Mouse (Mus musculus) embryonic facial prominence, embryonic 14.5 days (tissue): Measurements from ENCODE around the gene Pak2. TPM values are rescaled to one million over a fixed set of nuclear protein-coding genes. Genes with fewer than 3 reads are reported as not detected.
A peak's percentile ranks its signal among the peaks of the same experiment; 100 is the strongest.
"Not testable (repeated sequence)": the region's sequence is repeated elsewhere in the genome, so short reads cannot be mapped to it uniquely, and the experiment has no call there.

ENCODE experiments used
- ATAC-seq: fragments of 200-750 bp; cut with Nextera tagmentation; 2 replicates; pipeline ENCODE4 v1.8.0; 2017; ENCODE audit warnings: low read depth, moderate number of reproducible peaks, moderate TSS enrichment
- DNase-seq: peaks from one replicate; pipeline ENCODE4 v3.0.0-alpha.2; 2015; ENCODE audit warnings: low spot score
- H3K27ac ChIP-seq: fragments of 300-500 bp; sonication (generic); replicated peaks from 2 replicates; pipeline ENCODE4 v1.5.1; 2014; ENCODE audit warnings: low read depth, mild to moderate bottlenecking, low read length, moderate library complexity
- H3K27me3 ChIP-seq: fragments of 300-500 bp; sonication (generic); replicated peaks from 2 replicates; pipeline ENCODE4 v1.6.1; 2014; ENCODE audit warnings: low read length; ENCODE audit not compliant: control insufficient read depth, insufficient read depth
- H3K36me3 ChIP-seq: fragments of 300-500 bp; sonication (generic); 2 replicates; pipeline ENCODE4 v1.6.1; 2014; ENCODE audit warnings: low read length, mixed read lengths; ENCODE audit not compliant: control insufficient read depth, insufficient read depth
- H3K4me1 ChIP-seq: fragments of 300-500 bp; sonication (generic); 2 replicates; pipeline ENCODE4 v1.6.1; 2014; ENCODE audit warnings: antibody characterized with exemption, low read length; ENCODE audit not compliant: control insufficient read depth, insufficient read depth
- H3K4me2 ChIP-seq: fragments of 300-500 bp; sonication (generic); 2 replicates; pipeline ENCODE4 v1.6.1; 2014; ENCODE audit warnings: low read depth, mild to moderate bottlenecking, low read length, moderate library complexity, mixed read lengths
- H3K4me3 ChIP-seq: fragments of 300-500 bp; sonication (generic); 2 replicates; pipeline ENCODE4 v1.5.1; 2014; ENCODE audit warnings: low read depth, mild to moderate bottlenecking, low read length
- H3K9ac ChIP-seq: fragments of 300-500 bp; sonication (generic); 2 replicates; pipeline ENCODE4 v1.6.1; 2014; ENCODE audit warnings: low read depth, mild to moderate bottlenecking, low read length, moderate library complexity, mixed read lengths
- H3K9me3 ChIP-seq: fragments of 300-500 bp; sonication (generic); 2 replicates; pipeline ENCODE4 v1.6.1; 2016; ENCODE audit warnings: low read length; ENCODE audit not compliant: control insufficient read depth
- WGBS: fragments of 180-500 bp; shearing (Covaris S2); extraction: QIAGEN DNeasy Blood & Tissue Kit; methylation state at CpG from one replicate; pipeline ENCODE4 v1.1.7; 2014; 5-methylcytosine and 5-hydroxymethylcytosine counted together
- polyA plus RNA-seq: library from polyadenylated mRNA; unstranded; fragments of >200 nt; fragmentation: Nextera tagmentation; extraction: Ambion mirVana; gene quantifications from 2 replicates; pipeline ENCODE4 v1.2.1, GENCODE M21; 2014

The Pak2 gene
- polyA plus RNA-seq, 1 experiment from 2014 or later: 36.3 TPM

DNA sequence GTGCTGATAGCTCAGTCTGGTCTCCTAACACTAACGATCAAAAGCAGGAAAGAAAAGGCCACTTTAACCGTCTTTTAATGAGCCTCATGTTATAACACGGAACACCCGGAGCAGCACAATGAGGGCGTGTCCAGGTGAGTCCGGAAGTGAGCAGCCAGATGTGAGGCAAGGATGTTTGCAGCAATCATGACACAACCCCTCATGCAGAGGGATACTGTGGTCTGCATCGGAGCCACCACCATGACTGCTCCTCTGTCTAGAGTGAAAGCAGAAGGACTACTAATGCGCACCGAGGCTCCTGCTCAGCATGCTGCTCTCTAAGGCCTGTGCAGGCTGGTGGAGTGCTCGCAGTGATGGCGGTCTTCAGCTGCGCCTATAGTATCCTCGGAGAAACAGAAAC is 23.2 kb upstream of the Pak2 start:
- H3K4me2 ChIP-seq: no peak overlapping the region
- no peak overlapping the region for H3K9ac ChIP-seq
- H3K27me3 ChIP-seq: no peaks in the 10 kb centered on the region
- ATAC-seq: no peak
- H3K9me3 ChIP-seq: 0 out of 2 replicates have a peak, but pooled peaks cover 3% of the 10 kb centered on the region
- no peak overlapping the region for H3K27ac ChIP-seq
- no peak for DNase-seq
- peaks cover 45% of the 10 kb centered on the region for H3K36me3 ChIP-seq
- no peak overlapping the region for H3K4me3 ChIP-seq
- 89% methylated on average over 13 of the region's 13 CpGs for WGBS
- H3K4me1 ChIP-seq: peaks cover 10% of the 10 kb centered on the region

DNA sequence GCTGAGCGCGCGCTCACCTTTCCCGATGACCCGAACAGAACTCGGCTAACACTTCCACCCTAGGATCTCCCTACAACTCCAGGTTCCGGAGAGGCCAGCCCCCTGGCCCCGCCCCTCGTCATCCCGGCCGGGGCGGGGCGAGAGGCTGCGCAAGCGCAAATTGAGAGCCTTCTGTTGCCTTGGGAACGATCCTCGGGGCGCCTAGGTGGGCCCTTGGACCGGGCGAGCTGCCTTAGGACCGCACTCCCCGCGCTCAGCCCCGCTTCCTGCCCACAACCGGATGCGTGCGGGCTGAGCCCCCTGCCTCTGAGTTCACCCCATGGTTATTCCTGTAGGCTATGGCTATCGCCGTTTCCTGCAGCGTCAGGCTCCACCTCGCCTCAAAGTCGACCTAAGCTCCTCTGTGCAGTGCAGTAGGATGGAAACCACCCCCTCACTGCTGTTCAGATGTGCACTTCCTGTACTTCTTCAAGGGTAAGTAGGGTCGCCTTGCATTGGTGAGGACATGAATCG is 20.6 kb upstream of the Pak2 start, which contains the start of the genes Pigx and Cep19:
TSS of gene Pigx (minus strand) at position 103 of the 513 bp plus-strand sequence.
TSS of gene Cep19 (plus strand) at position 163 of the 513 bp plus-strand sequence.
- peak; percentile 94 for DNase-seq
- H3K27me3 ChIP-seq: no peaks in the 10 kb centered on the region
- H3K4me3 ChIP-seq: peak within 1 kb of the TSS; percentile 99
- H3K27ac ChIP-seq: peak within 1 kb of the TSS; percentile 83
- H3K9ac ChIP-seq: peak within 1 kb of the TSS; percentile 93
- H3K36me3 ChIP-seq: peaks cover 33% of the 10 kb centered on the region
- H3K4me2 ChIP-seq: peak within 1 kb of the TSS; percentile 73
- peaks cover 10% of the 10 kb centered on the region for H3K4me1 ChIP-seq
- under 1% methylated on average over 20 of the region's 34 CpGs for WGBS
- no peaks in the 10 kb centered on the region for H3K9me3 ChIP-seq
- ATAC-seq: peak; percentile 97

DNA sequence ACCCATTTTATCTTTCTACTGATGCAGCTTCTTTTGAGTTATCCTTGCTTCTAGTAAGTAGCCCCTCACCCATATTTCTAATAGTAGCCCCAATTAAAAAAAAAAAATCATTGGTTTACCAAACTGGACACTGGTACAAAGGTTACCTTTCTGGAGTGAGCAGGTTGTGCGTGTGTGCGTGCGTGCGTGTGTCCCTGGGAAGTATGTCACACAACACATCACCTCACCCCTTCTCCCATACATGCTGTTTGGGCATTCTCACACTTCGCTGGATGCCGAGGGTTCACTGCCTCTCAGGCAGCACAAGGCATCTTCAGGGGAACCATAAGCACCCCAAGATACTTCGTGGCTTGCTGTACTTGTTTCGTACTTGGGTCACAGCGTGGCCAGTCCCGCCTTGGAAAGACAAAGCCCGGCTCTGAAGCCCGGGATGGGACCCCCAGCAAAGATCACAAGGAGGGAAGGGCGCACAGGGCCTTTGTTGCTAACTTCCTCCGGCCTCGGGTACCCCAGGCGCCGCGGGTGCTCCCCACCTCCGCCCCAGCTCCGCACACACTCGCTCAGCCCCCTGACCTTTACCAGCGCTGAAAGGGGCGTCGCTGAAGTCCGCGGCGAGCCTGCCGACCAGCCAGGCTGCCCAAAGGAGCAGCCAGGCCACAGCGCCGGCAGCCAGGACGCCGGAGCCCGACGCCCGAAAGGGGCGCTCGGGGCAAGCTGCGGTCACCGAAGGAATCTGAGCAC is 19.9 kb upstream of the Pak2 start:
- WGBS: under 1% methylated on average over 25 of the region's 39 CpGs
- H3K4me3 ChIP-seq: peak overlapping the region; percentile 99
- peaks cover 10% of the 10 kb centered on the region for H3K4me1 ChIP-seq
- H3K27me3 ChIP-seq: no peaks in the 10 kb centered on the region
- H3K4me2 ChIP-seq: peak overlapping the region; percentile 73
- H3K27ac ChIP-seq: peak overlapping the region; percentile 83
- peak; percentile 72 for ATAC-seq
- H3K36me3 ChIP-seq: peaks cover 31% of the 10 kb centered on the region
- peak; percentile 26 for DNase-seq
- H3K9me3 ChIP-seq: no peaks in the 10 kb centered on the region
- peak overlapping the region; percentile 93 for H3K9ac ChIP-seq

DNA sequence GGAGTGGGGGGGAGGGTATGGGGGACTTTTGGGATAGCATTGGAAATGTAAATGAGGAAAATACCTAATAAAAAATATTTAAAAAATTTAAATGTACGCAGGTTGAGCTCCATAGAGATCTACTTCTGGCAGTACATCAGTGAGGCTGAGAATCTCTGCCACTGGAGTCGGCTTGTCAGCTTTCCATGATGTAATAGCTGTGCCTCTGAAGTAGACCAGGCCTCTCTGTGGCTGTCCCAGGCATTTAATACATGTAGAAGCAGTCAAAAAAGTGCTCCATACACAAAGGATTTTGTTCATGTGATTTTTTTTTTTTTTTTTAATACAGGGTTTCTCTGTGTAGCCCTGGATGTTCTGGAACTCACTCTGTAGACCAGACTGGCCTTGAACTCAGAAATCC is 18.6 kb upstream of the Pak2 start:
- not testable (repeated sequence) for H3K4me2 ChIP-seq, H3K27ac ChIP-seq, ATAC-seq, H3K4me1 ChIP-seq, DNase-seq, H3K9me3 ChIP-seq, H3K9ac ChIP-seq, H3K4me3 ChIP-seq, H3K27me3 ChIP-seq
- H3K36me3 ChIP-seq: peaks cover 23% of the 10 kb centered on the region
- 88% methylated on average over 2 of the region's 2 CpGs for WGBS

DNA sequence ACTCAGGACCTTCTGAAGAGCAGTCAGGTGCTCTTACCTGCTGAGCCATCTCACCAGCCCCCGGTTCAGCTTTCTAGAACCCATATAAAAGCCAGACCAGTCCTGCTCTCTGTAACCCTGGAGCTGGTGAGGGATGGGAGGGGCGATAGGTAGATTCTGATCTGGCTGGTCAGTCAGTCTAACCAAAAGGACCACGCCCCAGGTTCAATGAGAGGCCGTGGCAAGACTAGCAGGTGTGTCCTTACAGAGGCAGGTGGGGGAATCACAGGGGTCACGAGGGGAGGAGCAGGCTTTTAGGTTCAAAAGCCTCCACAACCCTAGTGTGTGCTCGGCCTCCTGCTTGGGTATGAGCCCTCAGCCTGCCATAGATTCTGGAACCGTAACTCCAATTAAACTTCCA is 12.3 kb upstream of the Pak2 start:
- Histone ChIP-seq H3K27me3 (no peaks in the 10 kb centered on the region), H3K27ac (no peak overlapping the region), H3K4me1 (no peaks in the 10 kb centered on the region), H3K4me3 (no peak overlapping the region), H3K9ac (no peak overlapping the region), H3K9me3 (no peaks in the 10 kb centered on the region), H3K36me3 (peaks cover 64% of the 10 kb centered on the region), H3K4me2 (no peak overlapping the region)
- ATAC-seq (no peak), DNase-seq (no peak)
- 96% methylated on average over 7 of the region's 7 CpGs for WGBS

DNA sequence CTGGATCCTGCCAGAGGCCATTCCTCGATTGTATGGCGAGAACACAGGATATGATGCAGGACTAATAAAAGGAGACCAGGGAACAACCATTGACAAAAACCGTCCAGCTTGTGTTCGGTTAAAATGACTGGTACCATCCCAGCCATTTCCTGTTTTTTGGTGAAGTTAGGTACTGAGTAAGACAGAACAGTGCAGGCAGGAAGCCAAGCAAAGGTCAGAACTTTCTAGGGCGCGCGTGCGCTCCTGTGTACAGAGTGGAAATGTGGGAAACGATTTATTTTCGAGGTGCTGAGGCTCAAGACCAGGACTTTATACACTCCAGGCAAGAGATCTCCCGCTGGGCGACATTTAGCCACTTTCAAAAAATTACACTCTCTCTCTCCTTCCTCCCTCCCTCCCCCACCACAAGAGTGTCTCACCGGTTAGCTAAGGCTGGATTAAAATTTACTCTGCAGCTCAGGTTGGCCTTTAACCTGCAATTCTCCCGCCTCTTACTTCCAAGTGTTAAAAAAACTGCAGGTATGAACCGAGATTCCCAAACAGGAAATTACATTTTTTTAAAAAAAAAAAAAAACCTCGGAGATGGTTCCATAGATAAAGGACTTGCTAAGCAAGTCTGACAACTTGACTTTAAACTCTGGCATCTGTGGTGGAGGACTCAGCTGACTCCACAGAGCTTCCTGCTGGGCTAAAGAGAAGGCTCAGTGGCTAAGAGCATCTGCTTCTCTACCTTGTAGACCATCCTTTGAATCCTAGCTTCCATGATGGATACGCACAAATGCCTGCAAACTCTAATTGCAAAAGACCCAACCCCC is 8.7 kb upstream of the Pak2 start:
- Histone ChIP-seq H3K4me1 (no peaks in the 10 kb centered on the region), H3K36me3 (peaks cover 78% of the 10 kb centered on the region), H3K4me3 (no peak overlapping the region), H3K27me3 (no peaks in the 10 kb centered on the region), H3K4me2 (no peak overlapping the region), H3K9ac (no peak overlapping the region), H3K27ac (no peak overlapping the region), H3K9me3 (no peaks in the 10 kb centered on the region)
- 76% methylated on average over 17 of the region's 17 CpGs for WGBS
- peak; percentile 43 for DNase-seq
- no peak for ATAC-seq

DNA sequence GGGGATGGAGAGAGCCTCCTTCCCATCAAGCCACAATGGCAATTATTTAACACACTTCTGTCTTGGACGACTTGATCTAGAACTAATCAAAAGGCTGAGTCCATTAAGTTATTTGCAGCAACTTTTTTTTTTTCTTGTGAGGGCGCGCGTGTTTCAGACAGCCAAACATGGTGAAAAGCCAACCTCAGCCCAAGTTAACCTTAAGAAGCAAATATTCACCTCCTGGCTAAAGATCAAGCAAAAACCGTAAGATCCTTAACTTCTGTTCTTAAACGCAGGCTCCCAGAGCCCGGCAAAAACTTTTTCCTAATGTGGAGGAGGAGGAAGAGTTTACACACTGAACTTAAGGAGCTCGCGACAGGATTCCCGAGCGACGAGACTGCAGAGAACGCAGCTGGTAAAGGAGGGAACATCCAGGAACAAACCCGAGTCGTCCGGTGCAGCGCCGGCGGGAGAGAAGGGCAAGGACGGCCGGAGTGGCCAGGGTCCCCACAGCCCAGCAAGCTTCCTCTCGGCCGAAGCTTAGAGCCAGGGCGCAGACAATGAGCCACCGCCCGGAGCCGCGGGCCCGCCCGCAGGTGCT is 643 bp downstream of the Pak2 start:
- Histone ChIP-seq H3K9ac (peak overlapping the region; percentile 98), H3K9me3 (no peaks in the 10 kb centered on the region), H3K27me3 (no peaks in the 10 kb centered on the region), H3K27ac (peak overlapping the region; percentile 97), H3K4me1 (peaks cover 18% of the 10 kb centered on the region), H3K4me2 (peak overlapping the region; percentile 78), H3K36me3 (peaks cover 13% of the 10 kb centered on the region; the same call in 1 of the 2 replicates), H3K4me3 (peak overlapping the region; percentile 95)
- ATAC-seq (no peak; the same call in 1 of the 2 replicates), DNase-seq (peak; percentile 68)
- 0% methylated on average over 18 of the region's 30 CpGs for WGBS

DNA sequence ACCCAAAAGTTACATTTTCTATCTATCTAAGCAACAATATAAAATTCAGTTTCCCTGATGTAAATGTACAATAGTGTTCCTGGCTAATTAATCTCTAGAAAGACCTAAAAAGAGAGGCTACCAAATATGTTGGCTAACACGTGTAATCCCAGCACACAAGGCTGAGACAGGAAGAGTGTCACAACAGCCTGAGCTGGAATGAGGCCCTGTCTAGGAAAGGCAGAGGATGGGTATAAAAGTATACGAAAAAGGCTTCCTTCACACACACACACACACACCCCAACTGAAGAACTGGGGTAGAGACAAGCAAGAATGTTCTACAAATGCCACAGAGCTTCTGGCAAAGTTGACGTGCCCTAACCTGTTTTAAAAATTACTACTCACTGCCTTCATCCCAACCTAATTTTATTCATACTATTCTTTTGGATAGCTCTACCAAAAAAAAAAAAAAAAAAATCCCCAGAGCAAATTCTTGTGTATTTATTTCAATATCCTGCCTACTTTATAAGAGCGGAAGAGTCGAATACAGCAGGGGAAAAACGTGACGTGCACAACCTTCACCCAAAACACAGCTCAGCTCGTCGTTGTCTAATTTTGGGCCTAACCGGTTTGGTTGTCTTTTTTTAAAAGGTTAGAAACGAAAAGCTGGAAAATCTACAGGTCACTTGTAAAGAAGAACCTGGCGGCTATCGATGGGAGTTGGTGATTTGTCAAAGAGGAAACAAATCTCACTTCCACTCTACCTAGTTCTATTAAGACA is 1.3 kb downstream of the Pak2 start:
- WGBS: 5% methylated on average over 13 of the region's 13 CpGs
- H3K36me3 ChIP-seq: 0 out of 2 replicates have a peak, but pooled peaks cover 11% of the 10 kb centered on the region
- peaks cover 18% of the 10 kb centered on the region for H3K4me1 ChIP-seq
- peak overlapping the region; percentile 95 for H3K4me3 ChIP-seq
- peak overlapping the region; percentile 98 for H3K9ac ChIP-seq
- DNase-seq: peak; percentile 36
- H3K27me3 ChIP-seq: no peaks in the 10 kb centered on the region
- peak overlapping the region; percentile 78 for H3K4me2 ChIP-seq
- no peaks in the 10 kb centered on the region for H3K9me3 ChIP-seq
- ATAC-seq: no peak
- H3K27ac ChIP-seq: peak overlapping the region; percentile 97
